Mouse (Mus musculus): ENCODE data around the gene Rasgrf1.

- TF ChIP-seq ZNF384 (IDR thresholded peaks at IDR 0.05; ENCODE audit: low read depth, low read length) (no peak), ZC3H11A (IDR thresholded peaks at IDR 0.05; ENCODE audit: borderline replicate concordance, low read depth, low read length) (no peak), CHD2 (IDR thresholded peaks at IDR 0.05; ENCODE audit: low read depth, low read length) (no peak), MAFK (IDR thresholded peaks at IDR 0.05; ENCODE audit: insufficient read depth, low read depth, low read length) (no peak)
These were observed 31.2 kb upstream of the Rasgrf1 start for GRCm38 (mm10) chr9:89878471-89879020.
